Mouse (Mus musculus): ENCODE data around the gene Olfr1029.
"Not testable (repeated sequence)": the region's sequence is repeated elsewhere in the genome, so short reads cannot be mapped to it uniquely, and the experiment has no call there.

The Olfr1029 gene

GRCm38 (mm10) chr2:85973595-85973994, at the start of gene Olfr1029:
Olfr1029 (plus strand) TSS chr2:85973895.
- DNase-seq (ENCODE audit: low spot score in 2 of 2) = no peak

- DNase-seq (ENCODE audit: low spot score in 2 of 2) = no peak
Observed at GRCm38 (mm10) chr2:85950137-85950536, 23.6 kb upstream of the Olfr1029 start, which contains the start of gene Olfr1028. Olfr1028 (plus strand) TSS chr2:85950437.

GRCm38 (mm10) chr2:85978976-85979375, 5.3 kb downstream of the Olfr1029 start, which contains the start of gene Olfr1030:
Olfr1030 (plus strand) TSS chr2:85979276.
- no peak for DNase-seq (ENCODE audit: low spot score in 2 of 2)

- DNase-seq (ENCODE audit: low spot score in 2 of 2) = no peak
Observed at GRCm38 (mm10) chr2:85990004-85990403, 16.3 kb downstream of the Olfr1029 start, which contains the start of gene Olfr1031. Olfr1031 (plus strand) TSS chr2:85990304.

- no peak for DNase-seq (ENCODE audit: low spot score in 2 of 2)
Observed at GRCm38 (mm10) chr2:86005240-86005639, 31.5 kb downstream of the Olfr1029 start, which contains the start of gene Olfr1032. Olfr1032 (plus strand) TSS chr2:86005540.

- not testable (repeated sequence) for DNase-seq (ENCODE audit: low spot score in 2 of 2)
Observed at GRCm38 (mm10) chr2:86020406-86020805, 46.7 kb downstream of the Olfr1029 start, which contains the start of gene Olfr1033. Olfr1033 (plus strand) TSS chr2:86020633.

- not testable (repeated sequence) for DNase-seq (ENCODE audit: low spot score in 2 of 2)
Observed at GRCm38 (mm10) chr2:86021518-86021917, 47.8 kb downstream of the Olfr1029 start.

All from spleen, postnatal 10 days (tissue).